ENCODE assay signal across 1 mouse cellular context in genomic region chr11:96319910-96320309, GRCm38 (mm10).
TF ChIP-seq lines count a peak whose summit lies in the region.

No protein-coding gene starts in this region.

TF ChIP-seq in CH12.LX, 34 proteins besides CTCF, POLR2A, EP300 and RAD21:
- TF ChIP-seq USF2 (conservative IDR thresholded peaks at IDR 0.05; ENCODE audit: low read depth, low read length) (no peak), BHLHE40 (IDR thresholded peaks at IDR 0.05; ENCODE audit: low read depth, low read length) (no peak), MYC (IDR thresholded peaks at IDR 0.05; ENCODE audit: low read depth, low read length) (no peak), UBTF (IDR thresholded peaks at IDR 0.05; ENCODE audit: low read depth, low read length) (no peak), TBP (conservative IDR thresholded peaks at IDR 0.05; ENCODE audit: low read depth, low read length) (no peak), E2F4 (IDR thresholded peaks at IDR 0.05; ENCODE audit: insufficient replicate concordance, low read depth, low read length) (no peak), CHD1 (IDR thresholded peaks at IDR 0.05; ENCODE audit: low read depth, low read length) (no peak), SIN3A (IDR thresholded peaks at IDR 0.05; ENCODE audit: low read length) (no peak), MAZ (IDR thresholded peaks at IDR 0.05; ENCODE audit: low read depth, low read length) (no peak), PAX5 (IDR thresholded peaks at IDR 0.05; ENCODE audit: low read length) (no peak), RCOR1 (conservative IDR thresholded peaks at IDR 0.05; ENCODE audit: low read depth, low read length) (no peak), NRF1 (IDR thresholded peaks at IDR 0.05; ENCODE audit: low read depth, low read length) (no peak), MAFK (IDR thresholded peaks at IDR 0.05; ENCODE audit: insufficient replicate concordance, low read length) (no peak)
